Mouse (Mus musculus): ENCODE results near the gene Fgf14.
A peak's percentile ranks its signal among the peaks of the same experiment; 100 is the strongest.
"Not testable (repeated sequence)": the region's sequence is repeated elsewhere in the genome, so short reads cannot be mapped to it uniquely, and the experiment has no call there.

Gene Fgf14

DNA sequence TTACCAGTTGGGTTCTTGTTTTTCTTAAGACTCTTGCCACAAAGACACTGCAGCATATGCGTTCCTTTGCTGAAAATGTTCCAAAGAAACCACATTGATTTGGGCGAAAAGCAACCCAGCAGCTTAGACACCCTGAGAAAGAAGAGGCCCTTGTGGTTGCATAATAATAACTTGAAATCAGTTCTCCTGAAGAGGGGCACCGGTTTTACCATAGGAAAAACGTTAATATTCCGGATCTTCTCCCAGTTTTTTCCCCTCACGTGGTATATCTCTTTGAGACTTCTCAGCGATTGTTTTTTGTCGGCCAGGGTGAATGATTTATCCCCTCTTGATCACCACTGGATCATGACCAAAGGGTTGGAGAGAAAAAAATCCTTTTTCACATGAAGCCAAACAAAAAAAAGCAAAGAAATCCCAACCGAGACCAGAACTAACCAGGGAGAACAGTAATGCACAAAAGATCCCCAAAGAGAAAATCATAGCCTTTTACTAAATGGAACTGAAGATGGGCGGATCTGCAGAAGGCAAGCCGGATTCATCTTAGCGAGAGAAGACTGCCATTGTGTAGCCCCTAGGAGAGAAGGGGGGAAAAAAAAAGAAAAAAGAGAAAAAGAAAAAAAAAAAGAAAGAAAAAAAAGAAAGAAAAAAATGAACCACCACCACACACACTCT is at the start of gene Fgf14:
Gene Fgf14 (minus strand): TSS at position 622 of the 672 bp plus-strand sequence.
- DNase-seq (ENCODE audit: extremely low read depth, low read depth, low spot score): no peak

GRCm38 (mm10) chr14:124677379-124677778 is 452 bp upstream of the Fgf14 start:
- DNase-seq (ENCODE audit: extremely low read depth, low read depth, low spot score): no peak

- no peak for DNase-seq (ENCODE audit: extremely low read depth, low read depth, low spot score)
These were observed 1.0 kb downstream of the Fgf14 start for GRCm38 (mm10) chr14:124675654-124676505.

DNA sequence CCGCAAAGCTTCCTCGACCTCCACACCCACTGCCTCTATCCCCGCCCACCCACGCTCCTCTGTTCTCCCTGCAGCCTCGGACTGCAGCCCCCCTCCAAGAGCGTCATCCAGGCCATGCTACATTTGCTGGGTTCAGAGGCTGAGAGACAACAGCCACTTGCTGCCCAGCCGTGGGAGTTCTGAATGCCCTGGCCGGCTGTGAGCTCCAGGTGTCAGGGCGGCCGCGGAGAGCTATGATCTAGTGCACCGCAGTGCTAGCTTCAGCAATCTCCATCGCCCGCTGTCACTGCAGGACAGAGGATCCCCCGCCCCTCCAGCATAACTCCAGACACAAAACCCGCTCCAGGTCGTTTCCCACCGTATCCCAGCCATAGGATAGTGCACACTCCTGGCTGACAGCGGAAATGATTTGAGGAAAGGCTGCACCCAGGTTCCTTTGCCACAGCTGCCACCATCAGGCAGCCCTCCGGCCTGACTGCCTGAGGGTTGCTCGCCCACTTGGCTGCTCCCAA is 1.7 kb downstream of the Fgf14 start:
- no peak for DNase-seq (ENCODE audit: extremely low read depth, low read depth, low spot score)

DNA sequence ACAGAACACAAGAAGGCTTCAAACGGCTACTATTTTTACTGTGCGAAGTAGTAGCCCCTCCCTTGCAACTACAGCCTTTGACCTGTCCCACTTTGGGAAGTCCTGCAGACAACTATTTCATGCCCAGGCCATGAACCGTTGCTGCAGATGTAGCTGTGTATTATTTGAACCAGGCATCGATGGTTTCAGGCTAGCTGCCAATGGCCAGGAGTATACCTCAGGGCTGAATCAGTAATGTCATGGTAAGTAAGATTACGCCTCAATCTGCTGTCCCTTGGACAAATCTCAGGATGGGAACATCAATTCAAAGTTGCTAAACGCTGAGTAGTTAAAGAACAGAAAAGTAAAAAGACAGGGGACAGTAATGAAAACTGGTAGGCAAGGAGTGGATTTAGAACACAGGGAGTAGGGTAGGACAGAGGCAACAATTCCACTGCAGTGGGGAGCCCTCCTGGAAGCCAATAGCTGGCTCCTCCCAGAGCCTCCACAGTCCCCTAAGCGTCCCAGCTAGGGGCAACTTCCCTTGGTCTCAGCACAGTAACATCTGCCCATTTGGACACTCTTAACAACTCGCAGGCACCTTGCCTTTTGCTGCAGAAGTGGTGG is 2.3 kb downstream of the Fgf14 start:
- no peak for DNase-seq (ENCODE audit: extremely low read depth, low read depth, low spot score)

DNA sequence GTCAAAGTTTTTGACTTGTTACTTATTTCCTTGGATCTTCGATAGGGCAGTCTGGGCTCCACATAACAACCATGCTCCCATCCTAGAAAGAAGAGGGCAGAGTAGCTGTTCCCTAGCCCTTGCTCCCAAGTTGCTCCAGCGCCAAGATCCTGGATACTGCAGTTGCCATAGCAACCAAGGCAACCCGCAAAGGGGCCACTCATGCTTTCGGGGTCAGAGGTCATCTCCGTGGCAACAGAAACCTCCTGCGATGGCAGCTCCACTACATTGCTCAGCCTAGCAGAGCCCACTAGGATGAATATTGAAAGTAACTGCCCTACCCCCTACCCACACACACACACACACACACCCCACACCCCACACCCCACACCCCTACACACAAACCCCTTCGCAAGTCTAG is 7.2 kb downstream of the Fgf14 start:
- DNase-seq (ENCODE audit: extremely low read depth, low read depth, low spot score): no peak

DNA sequence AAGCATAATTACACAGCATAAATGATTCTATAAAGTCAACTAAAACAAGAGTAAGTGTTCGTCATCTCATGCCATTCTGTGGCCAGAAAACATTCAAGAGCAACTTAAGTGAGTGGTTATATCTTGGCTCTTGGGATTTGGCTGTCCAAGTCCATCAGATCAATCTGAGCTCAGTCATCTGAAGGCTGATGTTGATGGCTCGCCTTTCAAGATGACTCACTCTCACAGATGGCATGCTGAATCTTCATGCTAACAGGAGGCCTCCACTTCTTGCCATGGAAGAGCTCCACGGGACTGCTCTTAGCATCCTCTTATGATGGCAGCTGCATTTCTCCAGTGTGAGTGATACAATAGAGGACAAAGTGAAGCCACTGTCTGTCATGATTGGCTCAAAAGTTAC is 34.1 kb downstream of the Fgf14 start:
- no peak for DNase-seq (ENCODE audit: extremely low read depth, low read depth, low spot score)

- no peak for DNase-seq (ENCODE audit: extremely low read depth, low read depth, low spot score)
These were observed 42.0 kb downstream of the Fgf14 start for GRCm38 (mm10) chr14:124634881-124635280.

DNA sequence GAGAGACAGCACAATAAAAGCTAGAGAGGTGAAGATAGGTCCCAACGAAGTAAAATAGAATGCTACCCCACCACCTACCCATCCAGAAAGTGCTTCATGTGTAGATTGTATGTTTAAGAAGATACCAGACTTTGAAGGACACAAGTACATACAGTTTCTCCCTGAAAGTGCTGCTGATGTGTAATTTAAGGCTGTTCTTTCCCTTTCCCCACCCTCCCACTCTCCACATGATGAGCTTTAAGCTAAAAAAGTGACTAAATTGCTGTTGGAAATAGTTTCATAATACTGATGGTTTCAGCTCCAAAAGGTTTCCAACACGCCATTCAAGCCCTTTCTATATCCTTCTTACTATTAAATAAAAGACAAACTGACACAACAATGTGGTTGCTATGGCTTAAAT is 63.5 kb downstream of the Fgf14 start:
- no peak for DNase-seq (ENCODE audit: extremely low read depth, low read depth, low spot score)

- DNase-seq (ENCODE audit: extremely low read depth, low read depth, low spot score): no peak
These were observed 70.8 kb downstream of the Fgf14 start for GRCm38 (mm10) chr14:124606036-124606711.

DNA sequence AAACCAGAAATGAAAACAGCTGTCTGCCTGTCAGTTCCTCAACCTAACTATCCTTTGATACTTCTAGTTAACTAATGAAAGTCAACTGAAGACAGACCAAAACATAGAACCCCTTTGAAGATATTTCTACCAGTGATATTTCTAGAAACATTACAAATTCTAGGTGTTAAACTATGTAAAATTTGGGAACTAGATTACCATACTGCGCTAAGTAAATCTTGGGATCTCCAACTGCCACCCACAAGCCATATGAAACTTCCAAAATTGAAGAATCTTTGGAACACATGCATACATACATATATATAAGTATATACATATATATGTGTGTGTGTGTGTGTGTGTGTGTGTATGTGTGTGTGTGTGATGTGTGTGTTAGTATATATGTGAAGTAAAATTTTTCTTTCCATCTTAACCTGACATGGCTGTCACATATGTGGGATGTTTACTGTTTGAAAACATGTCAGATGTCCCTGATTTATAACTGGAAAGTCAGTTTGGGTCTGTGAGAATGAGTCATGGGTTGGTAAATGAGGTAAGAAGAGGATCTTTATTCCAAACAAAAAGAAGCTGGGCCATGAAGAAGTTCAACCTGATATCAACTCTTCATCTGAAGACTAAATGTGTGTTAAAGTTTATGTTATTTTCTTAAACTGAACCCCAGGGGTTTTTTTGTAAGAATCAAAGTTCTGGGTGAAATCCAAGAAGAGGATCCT is 71.7 kb downstream of the Fgf14 start:
- no peak for DNase-seq (ENCODE audit: extremely low read depth, low read depth, low spot score)

DNA sequence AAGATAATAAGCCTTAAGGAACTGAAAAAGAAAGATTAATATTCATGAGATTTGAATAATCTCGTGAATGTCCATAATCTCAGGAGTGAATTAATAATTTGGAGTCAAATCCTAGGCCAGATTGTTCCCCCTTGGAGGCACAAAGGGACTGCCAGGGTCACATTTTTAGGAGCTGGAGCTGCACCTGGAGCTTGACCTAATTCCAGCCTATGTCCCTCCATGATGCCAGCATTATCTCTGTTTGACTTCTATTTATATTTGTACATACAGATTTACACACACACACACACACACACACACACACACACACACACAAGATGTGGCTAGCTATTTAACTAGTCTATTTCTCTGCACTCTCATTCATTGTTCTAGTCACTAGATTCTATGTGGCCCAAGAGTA is 100.4 kb downstream of the Fgf14 start:
- no peak for DNase-seq (ENCODE audit: extremely low read depth, low read depth, low spot score)

DNA sequence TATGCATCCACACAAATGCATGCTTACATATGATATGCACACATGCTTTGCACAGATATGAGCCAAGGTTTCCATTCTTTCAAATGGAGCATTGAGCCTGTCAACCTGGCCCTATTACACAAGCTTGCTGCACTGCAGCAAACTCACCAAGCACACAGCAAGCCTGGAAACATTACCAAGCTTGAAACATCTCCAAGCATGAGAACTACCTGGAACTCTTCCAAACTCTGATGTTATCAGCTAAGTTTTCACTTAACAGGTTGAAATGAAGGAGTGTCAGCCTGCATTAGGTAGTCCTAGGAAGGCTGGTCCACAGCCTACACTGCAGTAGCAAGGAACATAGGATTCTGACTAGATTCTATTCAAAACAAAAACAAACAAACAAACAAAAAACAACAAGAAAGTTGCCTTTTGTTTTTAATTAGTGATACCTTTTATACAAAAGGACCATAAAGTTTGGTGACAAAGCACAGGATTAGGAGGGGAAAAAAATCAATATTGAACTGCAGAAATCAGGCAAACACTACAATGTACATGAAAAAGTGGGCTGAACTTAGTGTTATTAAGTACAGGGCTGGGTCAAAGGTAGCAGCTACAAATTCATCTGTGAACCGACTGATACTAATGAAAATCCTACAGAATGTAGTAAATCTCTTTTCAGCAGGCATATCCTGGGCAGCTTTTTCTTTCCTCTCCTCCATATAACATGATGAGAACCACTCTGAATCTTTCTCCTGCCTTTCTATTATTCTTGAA is 101.6 kb downstream of the Fgf14 start:
- DNase-seq (ENCODE audit: extremely low read depth, low read depth, low spot score): peak; percentile 11

GRCm38 (mm10) chr14:124566445-124566844 is 110.5 kb downstream of the Fgf14 start:
- no peak for DNase-seq (ENCODE audit: extremely low read depth, low read depth, low spot score)

- no peak for DNase-seq (ENCODE audit: extremely low read depth, low read depth, low spot score)
These were observed 115.4 kb downstream of the Fgf14 start for GRCm38 (mm10) chr14:124561544-124561943.

DNA sequence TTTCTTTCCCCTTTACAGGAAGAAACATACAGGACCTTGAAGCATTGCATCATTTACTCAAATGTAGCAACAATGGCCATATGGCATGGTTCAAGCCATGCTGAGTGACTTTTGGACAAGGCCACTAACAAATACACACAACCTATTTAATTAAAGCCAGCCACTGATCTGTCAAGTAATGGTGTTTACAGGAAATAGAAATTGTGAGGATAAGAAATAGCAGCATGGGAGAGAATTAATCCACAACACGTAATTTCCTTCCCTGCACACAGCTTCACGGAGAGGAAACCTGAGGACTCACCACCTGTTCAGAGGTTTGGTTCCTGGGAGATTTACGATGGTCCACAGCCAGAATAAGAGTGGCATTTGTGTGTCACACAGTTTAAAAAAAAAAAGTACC is 140.8 kb downstream of the Fgf14 start:
- DNase-seq (ENCODE audit: extremely low read depth, low read depth, low spot score): no peak

DNA sequence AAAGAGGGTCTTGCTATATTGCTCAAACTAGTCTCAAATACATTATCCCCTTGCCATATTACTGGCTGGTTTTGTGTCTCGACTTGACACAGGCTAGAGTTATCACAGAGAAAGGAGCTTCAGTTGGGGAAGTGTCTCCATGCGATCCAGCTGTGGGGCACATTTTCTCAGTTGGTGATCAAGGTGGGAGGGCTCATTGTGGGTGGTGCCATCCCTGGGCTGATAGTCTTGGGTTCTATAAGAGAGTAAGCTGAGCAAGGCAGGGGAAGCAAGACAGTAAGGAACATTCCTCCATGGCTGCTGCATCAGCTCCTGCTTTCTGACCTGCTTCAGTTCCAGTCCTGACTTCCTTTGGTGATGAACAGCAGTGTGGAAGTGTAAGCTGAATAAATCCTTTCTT is 141.6 kb downstream of the Fgf14 start:
- DNase-seq (ENCODE audit: extremely low read depth, low read depth, low spot score): not testable (repeated sequence)

DNA sequence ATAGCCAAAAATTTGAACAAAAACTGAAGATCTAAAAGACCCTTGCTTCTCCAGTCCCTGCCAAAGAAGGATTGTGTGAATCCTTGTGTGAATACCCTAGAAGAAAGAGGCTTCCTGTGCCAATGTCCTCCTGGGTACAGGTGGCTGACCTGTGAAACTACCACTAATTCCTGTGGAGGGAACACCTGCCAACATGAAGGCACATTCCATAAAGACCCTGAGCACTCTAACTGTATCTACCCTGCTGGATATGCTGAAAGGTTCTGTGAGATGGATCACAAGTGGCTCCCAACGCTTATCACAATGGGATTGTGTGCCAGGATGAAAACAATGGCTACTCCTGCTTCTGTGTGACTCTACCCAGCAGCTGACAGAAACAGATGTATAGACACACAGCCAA is 144.9 kb downstream of the Fgf14 start:
- DNase-seq (ENCODE audit: extremely low read depth, low read depth, low spot score): no peak

DNA sequence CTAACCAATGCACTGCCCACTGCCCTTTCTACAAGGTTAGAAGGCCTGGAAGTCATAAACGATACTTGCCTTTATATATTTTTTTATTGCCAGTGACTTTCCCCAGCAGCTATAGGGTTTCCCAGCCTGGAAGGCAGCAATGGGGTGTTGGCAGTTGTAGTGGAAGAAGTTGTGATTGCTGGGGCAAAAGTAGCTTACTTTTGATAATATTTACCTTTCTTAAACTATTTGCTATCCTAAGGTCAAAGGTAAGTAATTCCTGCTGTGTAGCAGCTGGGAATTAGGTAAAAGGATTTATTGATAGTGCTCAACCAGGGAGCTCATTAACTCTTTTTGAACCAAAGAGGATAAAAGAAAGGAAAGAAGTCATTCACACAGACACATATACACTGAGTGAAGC is 164.9 kb downstream of the Fgf14 start:
- DNase-seq (ENCODE audit: extremely low read depth, low read depth, low spot score): no peak

DNA sequence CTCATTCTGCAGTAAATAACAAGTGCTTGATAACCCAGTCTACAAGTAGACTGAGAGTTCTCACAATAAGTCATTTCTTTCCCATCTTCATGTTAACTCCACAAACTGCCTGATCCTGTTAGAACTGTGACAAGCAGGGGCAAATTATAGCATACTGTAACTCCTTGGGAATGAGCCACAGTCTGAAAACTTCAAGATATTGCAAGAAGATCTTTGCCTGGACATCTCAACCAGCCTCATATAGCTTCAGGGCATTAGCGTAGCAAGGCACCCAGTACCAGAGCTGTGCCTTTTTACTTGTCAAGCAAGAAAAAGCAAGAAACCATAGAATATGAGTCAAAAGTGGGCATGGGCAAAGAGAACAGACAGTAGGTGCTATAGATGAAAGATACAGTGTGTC is 188.0 kb downstream of the Fgf14 start:
- DNase-seq (ENCODE audit: extremely low read depth, low read depth, low spot score): no peak

Data from fat pad, adult 2 months (tissue).